Mouse (Mus musculus): ENCODE measurements around the gene Bicdl1. TPM values are rescaled to one million over a fixed set of nuclear protein-coding genes. Genes with fewer than 3 reads are reported as not detected.

Bicdl1 gene
- polyA plus RNA-seq, 1 experiment = 6.5 TPM

- no peaks in the 10 kb centered on the region for H3K27me3 ChIP-seq (replicated peaks)
- peaks cover 23% of the 10 kb centered on the region for H3K4me1 ChIP-seq
- no peaks in the 10 kb centered on the region for H3K9me3 ChIP-seq
- H3K36me3 ChIP-seq (replicated peaks; ENCODE audit: low read length) = peaks cover 81% of the 10 kb centered on the region
- TF ChIP-seq FLI1 (IDR thresholded peaks at IDR 0.05; ENCODE audit: low read length) (no peak), GATA1 (IDR thresholded peaks at IDR 0.05; ENCODE audit: borderline replicate concordance, low read length) (no peak)
- H3K4me3 ChIP-seq (replicated peaks) = no peak overlapping the region
These were observed 111.7 kb downstream of the Bicdl1 start for GRCm38 (mm10) chr5:115619690-115620089.

GRCm38 (mm10) chr5:115614948-115615347 is 116.5 kb downstream of the Bicdl1 start:
- H3K9me3 ChIP-seq = no peaks in the 10 kb centered on the region
- H3K36me3 ChIP-seq (replicated peaks; ENCODE audit: low read length) = peaks cover 100% of the 10 kb centered on the region
- no peak overlapping the region for H3K4me3 ChIP-seq (replicated peaks)
- no peaks in the 10 kb centered on the region for H3K27me3 ChIP-seq (replicated peaks)
- TF ChIP-seq GATA1 (IDR thresholded peaks at IDR 0.05; ENCODE audit: borderline replicate concordance, low read length) (no peak), FLI1 (IDR thresholded peaks at IDR 0.05; ENCODE audit: low read length) (no peak)
- H3K4me1 ChIP-seq = peaks cover 45% of the 10 kb centered on the region

- TF ChIP-seq GATA1 (IDR thresholded peaks at IDR 0.05; ENCODE audit: borderline replicate concordance, low read length) (no peak), FLI1 (IDR thresholded peaks at IDR 0.05; ENCODE audit: low read length) (no peak)
- H3K4me1 ChIP-seq = peaks cover 48% of the 10 kb centered on the region
These were observed 118.1 kb downstream of the Bicdl1 start for GRCm38 (mm10) chr5:115613332-115613731.

GRCm38 (mm10) chr5:115611566-115611965 is 119.9 kb downstream of the Bicdl1 start:
- Histone ChIP-seq H3K27me3 (replicated peaks) (no peaks in the 10 kb centered on the region), H3K9me3 (no peaks in the 10 kb centered on the region), H3K4me3 (replicated peaks) (peak overlapping the region; percentile 82), H3K36me3 (replicated peaks; ENCODE audit: low read length) (peaks cover 97% of the 10 kb centered on the region), H3K4me1 (peaks cover 48% of the 10 kb centered on the region)
- TF ChIP-seq GATA1 (IDR thresholded peaks at IDR 0.05; ENCODE audit: borderline replicate concordance, low read length) (no peak), FLI1 (IDR thresholded peaks at IDR 0.05; ENCODE audit: low read length) (no peak)

More at GRCm38 (mm10) chr5:115613332-115613731, 118.1 kb downstream of the Bicdl1 start:
- Histone ChIP-seq H3K9me3 (no peaks in the 10 kb centered on the region), H3K36me3 (replicated peaks; ENCODE audit: low read length) (peaks cover 100% of the 10 kb centered on the region), H3K27me3 (replicated peaks) (no peaks in the 10 kb centered on the region), H3K4me3 (replicated peaks) (no peak overlapping the region)

GRCm38 (mm10) chr5:115603561-115603960 is 127.9 kb downstream of the Bicdl1 start:
- no peak overlapping the region for H3K4me3 ChIP-seq (replicated peaks)
- no peaks in the 10 kb centered on the region for H3K9me3 ChIP-seq
- H3K27me3 ChIP-seq (replicated peaks) = no peaks in the 10 kb centered on the region
- TF ChIP-seq FLI1 (IDR thresholded peaks at IDR 0.05; ENCODE audit: low read length) (no peak), GATA1 (IDR thresholded peaks at IDR 0.05; ENCODE audit: borderline replicate concordance, low read length) (no peak)
- H3K36me3 ChIP-seq (replicated peaks; ENCODE audit: low read length) = peaks cover 90% of the 10 kb centered on the region
- H3K4me1 ChIP-seq = no peaks in the 10 kb centered on the region

Other genes starting within 250 kb of the Bicdl1 start
- gene Sirt4, start 246.9 kb downstream of the Bicdl1 start, polyA plus RNA-seq (2012; ENCODE audit: insufficient read depth, low replicate concordance) = 3.1 TPM in 1 of 2 replicates, not detected in the other
- 63.1 and 67.7 TPM in 2 replicates for gene Pxn, start 224.9 kb downstream of the Bicdl1 start, polyA plus RNA-seq (2012; ENCODE audit: insufficient read depth, low replicate concordance)
- 975 and 2,538 TPM in 2 replicates for gene Rplp0, start 172.2 kb downstream of the Bicdl1 start, polyA plus RNA-seq (2012; ENCODE audit: insufficient read depth, low replicate concordance)
- 25.1 and 30.4 TPM in 2 replicates for gene Gcn1l1, start 166.4 kb downstream of the Bicdl1 start, polyA plus RNA-seq (2012; ENCODE audit: insufficient read depth, low replicate concordance)
- 29.5 and 94.9 TPM in 2 replicates for gene Rab35, start 99.7 kb downstream of the Bicdl1 start, polyA plus RNA-seq (2012; ENCODE audit: insufficient read depth, low replicate concordance)
- gene Cit, start 113.7 kb upstream of the Bicdl1 start, polyA plus RNA-seq (2012; ENCODE audit: insufficient read depth, low replicate concordance) = 6.7 and 7.3 TPM in 2 replicates

Measured in megakaryocyte, embryonic 14.5 days (primary cell).